Mouse (Mus musculus): Measurements from ENCODE around the gene Map4k2. TPM values are rescaled to one million over a fixed set of nuclear protein-coding genes. Genes with fewer than 3 reads are reported as not detected.

Map4k2 gene
- total and polyA plus RNA-seq, 3 experiments, result 8.0 to 22.3 TPM; not detected in 1

DNA sequence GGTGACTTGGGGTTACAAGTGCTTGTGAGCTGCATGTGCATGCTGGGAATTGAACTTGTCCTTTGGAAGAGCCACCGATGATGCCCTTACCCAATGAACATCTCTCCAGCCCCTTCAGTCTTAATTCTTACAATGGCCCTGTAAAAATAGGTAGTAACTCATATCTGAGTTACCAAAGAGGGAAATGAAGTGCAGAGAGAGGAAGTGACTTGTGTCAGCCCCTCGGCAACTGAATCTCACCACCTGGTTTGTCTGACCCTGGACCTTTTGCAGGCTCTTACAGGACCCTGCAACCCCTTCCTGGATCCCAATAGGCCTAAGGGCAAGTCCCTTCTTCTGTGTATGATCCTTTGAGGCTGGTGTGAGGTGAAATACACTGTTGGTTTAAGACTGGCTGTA, 11.2 kb downstream of the Map4k2 start:
- DNase-seq (ENCODE audit: low read depth, low spot score), result peak; percentile 60
- no peak overlapping the region for H3K9ac ChIP-seq (ENCODE audit: control insufficient read depth, low read depth, low read length, poor library complexity, severe bottlenecking)
- TF ChIP-seq ZC3H11A (IDR thresholded peaks at IDR 0.05; ENCODE audit: low read depth, low read length) (no peak), NRF1 (IDR thresholded peaks at IDR 0.05; ENCODE audit: insufficient read depth, low read depth, low read length, poor library complexity, severe bottlenecking) (no peak), UBTF (IDR thresholded peaks at IDR 0.05; ENCODE audit: borderline replicate concordance, insufficient read depth, low read depth, low read length) (no peak), CHD1 (IDR thresholded peaks at IDR 0.05; ENCODE audit: low read depth, low read length) (no peak), ZNF384 (IDR thresholded peaks at IDR 0.05; ENCODE audit: low read depth, low read length) (no peak), USF2 (IDR thresholded peaks at IDR 0.05; ENCODE audit: borderline replicate concordance in 1 of 2, insufficient read depth in 1 of 2, low read depth in 1 of 2, low read length in 2 of 2) (no peak), GATA1 (IDR thresholded peaks at IDR 0.05; ENCODE audit: low read depth, low read length) (no peak), MYC (IDR thresholded peaks at IDR 0.05; ENCODE audit: low read depth, low read length) (no peak), EP300 (IDR thresholded peaks at IDR 0.05; ENCODE audit: low read depth in 1 of 2, low read length in 2 of 2) (no peak), JUND (IDR thresholded peaks at IDR 0.05; ENCODE audit: low read depth, low read length) (no peak), TBP (IDR thresholded peaks at IDR 0.05; ENCODE audit: low read depth, low read length) (no peak), HCFC1 (IDR thresholded peaks at IDR 0.05; ENCODE audit: low read depth, low read length) (no peak), MAFK (IDR thresholded peaks at IDR 0.05; ENCODE audit: borderline replicate concordance, low read depth, low read length) (no peak), E2F4 (IDR thresholded peaks at IDR 0.05; ENCODE audit: borderline replicate concordance, low read depth, low read length) (no peak), CTCF (IDR thresholded peaks at IDR 0.05 in 2 of 3, conservative IDR thresholded peaks at IDR 0.05 in 1 of 3; ENCODE audit: control insufficient read depth in 1 of 3, insufficient read depth in 1 of 3, low read depth in 2 of 3, low read length in 3 of 3, poor library complexity in 1 of 3, severe bottlenecking in 1 of 3) (no peak), GABPA (IDR thresholded peaks at IDR 0.05; ENCODE audit: low read depth, low read length) (no peak), MYB (IDR thresholded peaks at IDR 0.05; ENCODE audit: low read depth, low read length) (no peak), ETS1 (IDR thresholded peaks at IDR 0.05; ENCODE audit: low read depth, low read length) (no peak), MAZ (IDR thresholded peaks at IDR 0.05; ENCODE audit: low read depth, low read length) (no peak), ZKSCAN1 (IDR thresholded peaks at IDR 0.05; ENCODE audit: low read depth, low read length) (no peak)
- H3K4me1 ChIP-seq (ENCODE audit: control insufficient read depth in 1 of 2, insufficient read depth in 2 of 2, low read length in 2 of 2), result peaks cover 0 to 2% of the 10 kb centered on the region in 2 experiments; a peak in 2 of 4 replicates
- H3K36me3 ChIP-seq (ENCODE audit: control insufficient read depth in 1 of 2, insufficient read depth in 2 of 2, low read length in 2 of 2), result no peaks in the 10 kb centered on the region; a peak in 1 of 4 replicates
- no peaks in the 10 kb centered on the region for H3K79me2 ChIP-seq (ENCODE audit: control insufficient read depth, insufficient read depth, low read length, poor library complexity)
- no peak overlapping the region for H3K4me3 ChIP-seq (ENCODE audit: control insufficient read depth in 1 of 2, insufficient read depth in 1 of 2, low read depth in 2 of 2, low read length in 2 of 2)
- H3K27me3 ChIP-seq (ENCODE audit: control insufficient read depth in 1 of 2, insufficient read depth in 2 of 2, low read length in 2 of 2), result no peaks in the 10 kb centered on the region
- no peaks in the 10 kb centered on the region for H3K9me3 ChIP-seq (replicated peaks; ENCODE audit: insufficient read depth, low read length)
- H3K27ac ChIP-seq (ENCODE audit: control insufficient read depth, low read depth, low read length), result peak overlapping the region; percentile 14; the same call in 1 of the 2 replicates

DNA sequence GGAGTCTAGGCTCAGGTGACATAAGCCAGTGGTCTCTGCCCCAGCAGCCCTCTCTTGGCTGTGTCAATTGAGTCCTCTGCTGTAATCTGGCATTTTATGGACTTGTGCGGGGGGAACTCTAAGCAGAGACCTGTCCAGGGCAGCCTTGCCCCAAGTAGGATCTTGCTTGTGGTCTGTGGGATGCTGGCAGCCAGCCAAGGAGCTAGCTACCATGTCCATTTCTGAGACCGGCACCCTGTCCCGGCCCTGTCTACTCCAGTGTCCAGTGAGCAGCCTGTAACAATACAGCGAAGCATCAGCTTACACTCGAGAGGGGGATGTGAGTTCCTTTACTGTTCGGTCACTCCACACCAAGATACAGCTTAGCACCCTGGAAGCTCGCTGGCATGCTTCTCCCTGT, 13.1 kb downstream of the Map4k2 start:
- DNase-seq (ENCODE audit: low read depth, low spot score), result no peak

More for the DNA sequence above, 13.1 kb downstream of the Map4k2 start:
- no peak for TF ChIP-seq ZC3H11A (IDR thresholded peaks at IDR 0.05; ENCODE audit: low read depth, low read length)
- TF ChIP-seq RCOR1 (IDR thresholded peaks at IDR 0.05; ENCODE audit: low read depth, low read length), result no peak
- no peak for TF ChIP-seq TBP (IDR thresholded peaks at IDR 0.05; ENCODE audit: low read depth, low read length)
- TF ChIP-seq EP300 (IDR thresholded peaks at IDR 0.05; ENCODE audit: low read depth in 1 of 2, low read length in 2 of 2), result no peak
- TF ChIP-seq BHLHE40 (IDR thresholded peaks at IDR 0.05; ENCODE audit: borderline replicate concordance, low read depth, low read length), result no peak
- no peak for TF ChIP-seq MAX (IDR thresholded peaks at IDR 0.05; ENCODE audit: low read length)
- no peak for TF ChIP-seq RAD21 (IDR thresholded peaks at IDR 0.05; ENCODE audit: low read depth, low read length)
- no peak for TF ChIP-seq USF1 (IDR thresholded peaks at IDR 0.05; ENCODE audit: low read depth, low read length)
- TF ChIP-seq HCFC1 (IDR thresholded peaks at IDR 0.05; ENCODE audit: low read depth, low read length), result no peak
- TF ChIP-seq ELF1 (IDR thresholded peaks at IDR 0.05; ENCODE audit: low read depth, low read length), result no peak
- no peak for TF ChIP-seq POLR2AphosphoS5 (IDR thresholded peaks at IDR 0.05; ENCODE audit: borderline replicate concordance, low read depth, low read length)
- no peak for TF ChIP-seq GABPA (IDR thresholded peaks at IDR 0.05; ENCODE audit: low read depth, low read length)
- no peak for TF ChIP-seq JUND (IDR thresholded peaks at IDR 0.05; ENCODE audit: low read depth, low read length)
- no peaks in the 10 kb centered on the region for H3K79me2 ChIP-seq (ENCODE audit: control insufficient read depth, insufficient read depth, low read length, poor library complexity)
- no peak overlapping the region for H3K4me3 ChIP-seq (ENCODE audit: control insufficient read depth in 1 of 2, insufficient read depth in 1 of 2, low read depth in 2 of 2, low read length in 2 of 2)
- H3K27me3 ChIP-seq (ENCODE audit: control insufficient read depth in 1 of 2, insufficient read depth in 2 of 2, low read length in 2 of 2), result no peaks in the 10 kb centered on the region
- peaks cover 0 to 2% of the 10 kb centered on the region in 2 experiments; a peak in 2 of 4 replicates for H3K4me1 ChIP-seq (ENCODE audit: control insufficient read depth in 1 of 2, insufficient read depth in 2 of 2, low read length in 2 of 2)
- H3K36me3 ChIP-seq (ENCODE audit: control insufficient read depth in 1 of 2, insufficient read depth in 2 of 2, low read length in 2 of 2), result no peaks in the 10 kb centered on the region; a peak in 1 of 4 replicates
- H3K9ac ChIP-seq (ENCODE audit: control insufficient read depth, low read depth, low read length, poor library complexity, severe bottlenecking), result no peak overlapping the region
- H3K9me3 ChIP-seq (replicated peaks; ENCODE audit: insufficient read depth, low read length), result no peaks in the 10 kb centered on the region
- no peak overlapping the region for H3K27ac ChIP-seq (ENCODE audit: control insufficient read depth, low read depth, low read length)
